Mouse (Mus musculus) monocyte, adult 5-6 weeks (primary cell): ENCODE measurements at regions not wholly inside any gene's neighbourhood (a gene's known extent, or its start where the extent isn't known, plus 50 kb on each side); places are given as distances from the start of the nearest gene placed in this dataset.
A peak's percentile ranks its signal among the peaks of the same experiment; 100 is the strongest.

ENCODE experiments used
- ATAC-seq: fragments of 153-309, 156-312 bp; replicated peaks from 2 replicates; pipeline ENCODE4 v1.8.0; 2017; ENCODE audit warnings: mild to moderate bottlenecking; ENCODE audit not compliant: low TSS enrichment, insufficient number of reproducible peaks, severe bottlenecking, poor library complexity, low FRiP score

DNA sequence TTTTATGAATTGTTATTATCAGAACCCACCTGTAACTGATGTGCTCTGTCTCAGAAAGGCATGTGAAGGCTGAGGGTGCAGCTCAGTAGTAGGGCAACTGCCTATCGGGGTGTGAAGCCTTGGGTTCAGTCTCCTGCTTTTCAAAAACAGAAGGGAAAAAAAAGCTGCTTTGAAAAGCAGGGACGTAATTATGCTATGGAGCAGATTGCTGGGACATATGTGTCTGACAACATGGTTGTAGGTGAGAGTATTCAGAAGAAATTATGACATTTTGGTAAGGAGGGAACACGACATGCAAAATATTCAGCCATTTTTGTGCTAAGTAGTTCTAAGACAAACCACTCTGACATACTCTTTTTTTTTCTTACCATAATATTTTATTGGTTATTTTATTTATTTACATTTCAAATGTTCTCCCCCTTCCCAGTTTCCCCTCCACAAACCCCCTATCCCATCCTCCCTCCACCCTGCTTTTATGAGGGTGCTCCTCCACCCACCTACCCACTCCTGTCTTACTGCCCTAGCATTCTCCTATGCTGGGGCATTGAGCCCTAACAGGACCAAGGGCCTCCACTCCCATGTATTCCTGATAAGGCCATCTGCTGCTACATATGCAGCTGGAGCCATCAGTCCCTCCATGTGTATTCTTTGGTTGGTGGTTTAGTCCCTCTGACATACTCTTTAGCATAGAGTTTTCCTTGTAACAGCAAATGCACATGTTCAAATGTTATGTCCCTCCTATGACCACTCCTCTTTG is 122.8 kb upstream of the Trpm3 start:
- no peak for ATAC-seq

DNA sequence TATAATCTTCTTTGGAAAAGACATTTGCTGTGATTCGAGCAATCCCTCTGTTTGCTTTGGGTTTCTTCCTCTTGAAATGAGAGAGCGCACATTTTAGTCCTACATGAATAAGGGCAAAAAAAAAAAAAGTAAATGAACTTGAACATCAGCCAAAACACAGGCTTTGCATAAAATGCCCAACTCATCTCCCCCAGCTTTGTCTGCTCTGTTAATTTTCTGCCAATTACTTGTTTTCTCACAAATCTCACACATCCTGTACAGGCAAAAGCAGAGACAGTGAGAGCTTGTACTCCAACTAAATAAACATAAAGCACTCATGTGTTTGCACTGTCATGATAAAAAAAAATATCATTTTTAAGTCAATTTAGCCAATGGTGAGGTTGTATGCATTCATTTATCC is 121.4 kb upstream of the Trpm3 start:
- ATAC-seq: no peak

DNA sequence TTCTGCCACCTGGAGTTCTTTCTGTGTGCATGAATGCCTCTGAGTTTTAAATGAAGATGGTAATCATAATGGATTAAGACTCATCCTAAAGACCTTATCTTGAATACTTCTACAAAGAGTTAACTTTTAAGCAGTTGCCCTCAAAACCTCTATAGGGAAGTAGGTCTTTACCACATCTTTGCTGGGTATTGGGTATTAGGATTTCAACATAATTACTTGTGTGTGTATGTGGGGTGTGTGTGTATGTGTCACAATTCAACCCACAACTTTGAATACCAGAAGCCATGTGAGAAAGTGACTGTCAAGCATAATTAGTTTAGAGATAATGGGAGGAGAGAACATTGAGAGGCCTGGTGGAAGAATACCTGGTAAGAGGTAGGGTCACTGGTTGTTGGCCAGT is 111.3 kb upstream of the Trpm3 start:
- ATAC-seq: 0 out of 2 replicates have a peak, but pooled peaks have one; percentile 40

DNA sequence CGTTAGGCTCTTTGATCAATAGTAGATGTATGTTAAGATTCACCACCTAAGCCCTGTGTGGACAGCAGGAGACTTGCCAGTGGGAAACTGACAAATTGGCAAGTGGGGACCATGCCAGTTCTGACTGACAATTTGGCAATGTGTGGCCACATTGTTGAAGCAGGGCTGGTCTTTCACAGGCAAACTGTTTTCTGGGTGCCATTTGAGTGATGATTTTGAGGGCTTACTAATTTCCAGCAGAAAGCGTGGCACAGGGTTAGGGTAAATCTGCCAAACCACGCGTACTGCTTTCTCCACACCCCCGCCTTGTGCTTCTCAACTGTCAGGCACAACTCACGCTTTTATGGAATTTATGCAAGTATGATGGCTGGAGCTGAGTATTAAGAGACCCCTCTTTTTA is 91.2 kb upstream of the Trpm3 start:
- no peak for ATAC-seq

DNA sequence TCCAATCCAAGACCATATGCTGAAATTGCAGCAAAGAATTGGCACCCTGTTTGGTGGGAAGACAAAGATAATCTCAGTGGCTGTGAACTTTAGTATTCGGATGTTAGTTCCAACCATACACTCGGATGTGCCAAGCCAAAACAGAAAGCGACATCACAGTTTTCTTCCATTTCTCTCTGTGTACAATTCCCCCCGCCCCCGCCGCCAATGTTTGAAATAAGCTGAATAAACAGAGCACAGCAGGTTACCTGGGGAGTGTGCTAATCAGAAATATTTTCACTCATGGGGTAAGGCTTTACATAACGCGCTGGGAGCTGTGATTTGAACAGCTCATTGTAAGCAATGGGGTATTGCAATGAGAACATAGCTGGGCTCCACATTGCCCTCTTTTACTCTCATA is 72.5 kb upstream of the Trpm3 start:
- ATAC-seq: no peak

DNA sequence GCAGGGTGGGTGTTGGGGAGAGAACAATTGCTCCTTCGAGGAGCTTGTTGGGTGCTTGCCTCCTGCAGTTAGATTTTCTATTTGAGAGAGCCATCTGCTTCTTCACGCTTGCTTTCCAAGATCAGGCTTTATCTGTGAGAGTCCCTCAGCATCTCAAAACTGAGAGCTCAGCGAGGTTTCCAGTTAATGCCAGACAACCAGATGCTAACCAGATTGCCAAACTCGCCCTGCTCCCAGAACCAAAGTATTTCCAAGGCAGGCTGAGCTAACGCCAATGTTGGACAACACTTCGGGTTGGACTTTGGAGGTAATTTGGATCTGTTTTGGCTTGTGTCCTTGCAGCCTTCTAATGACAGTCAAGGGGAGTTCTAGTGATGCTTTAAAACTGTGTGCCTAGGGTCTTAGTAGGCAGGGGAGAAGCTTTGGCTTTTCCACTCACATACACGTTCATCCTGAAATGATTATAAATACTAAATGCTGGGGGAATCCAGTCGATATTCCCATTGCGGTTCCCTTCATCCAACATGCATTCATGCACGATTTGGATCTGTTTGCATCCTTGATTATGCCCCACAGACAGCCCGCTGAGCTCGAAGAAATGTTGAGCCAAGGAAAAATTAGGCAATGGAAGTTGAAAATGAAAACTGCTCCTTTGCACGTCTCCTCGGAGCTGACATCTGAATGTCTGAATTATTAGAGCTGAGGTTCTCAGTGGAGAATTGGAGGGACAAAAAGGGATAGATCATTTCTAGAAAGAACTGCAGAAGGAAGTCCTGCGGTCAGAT is 68.4 kb upstream of the Trpm3 start:
- ATAC-seq: no peak

DNA sequence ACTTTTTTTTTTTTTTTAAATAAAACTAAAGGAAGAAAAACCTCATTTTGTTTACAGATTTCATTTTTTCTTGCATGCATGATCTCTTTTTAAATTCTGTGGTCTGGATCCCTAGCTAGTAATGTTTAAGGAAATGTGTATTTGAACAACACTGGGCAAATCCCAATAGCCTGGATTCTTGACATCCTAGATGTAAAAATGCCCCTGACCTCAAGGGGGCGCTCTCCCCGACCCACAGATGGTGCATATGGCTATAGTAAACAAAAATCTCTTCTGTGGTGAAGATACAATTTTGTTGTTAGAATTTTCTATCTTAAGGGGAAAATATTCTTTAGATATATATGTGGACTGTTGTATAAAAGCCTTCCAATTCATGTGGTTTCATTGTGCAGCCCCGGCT is 67.1 kb upstream of the Trpm3 start:
- no peak for ATAC-seq

DNA sequence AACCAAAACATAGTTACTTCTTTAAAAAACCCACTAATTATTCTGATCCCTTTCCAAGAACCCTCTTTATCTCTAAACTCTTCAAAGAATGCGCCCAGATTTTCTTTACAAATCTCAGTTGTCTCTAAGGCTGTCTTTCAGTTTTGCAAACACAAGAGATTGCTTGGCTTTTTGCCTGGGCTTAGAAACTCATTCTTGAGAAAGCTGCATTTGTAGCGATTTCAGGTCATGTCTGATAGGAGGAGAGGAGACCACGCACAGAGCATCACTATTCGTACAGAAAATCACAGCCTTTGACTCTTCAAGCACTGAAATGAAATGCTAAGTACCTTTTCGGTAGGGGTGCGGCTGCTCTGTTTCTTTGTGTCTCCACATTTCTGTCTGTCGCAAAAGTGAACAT is 64.8 kb upstream of the Trpm3 start:
- no peak for ATAC-seq

DNA sequence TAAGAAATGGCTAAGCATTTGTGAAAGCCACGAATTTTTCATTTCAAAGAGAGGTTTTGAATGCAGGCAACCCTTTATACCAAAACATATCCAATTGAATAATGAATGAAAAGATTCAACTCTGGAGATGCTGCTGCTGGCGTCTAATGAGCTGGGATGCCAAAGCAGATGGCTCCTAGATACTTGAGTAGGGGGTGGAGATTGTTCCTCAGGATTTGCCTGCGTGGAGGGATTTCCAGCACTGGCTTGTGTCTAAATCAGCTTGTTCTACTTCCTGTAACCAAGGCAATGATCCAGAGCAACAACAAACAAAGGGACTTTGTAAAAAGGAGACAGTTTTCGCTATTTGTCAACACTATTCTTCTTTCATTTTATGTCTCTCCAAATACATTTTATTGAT is 57.4 kb upstream of the Trpm3 start:
- no peak for ATAC-seq
